Mouse (Mus musculus) bone marrow macrophage, adult 2 months (primary cell): Measurements from ENCODE around the gene Cacna1b.

ENCODE experiments used
- CTCF ChIP-seq: IDR thresholded peaks from 2 replicates; pipeline ENCODE4 v1.5.1; 2012; ENCODE audit warnings: low read depth, mild to moderate bottlenecking, low read length, moderate library complexity
- POLR2A ChIP-seq: IDR thresholded peaks from 2 replicates; pipeline ENCODE4 v1.6.1; 2012; ENCODE audit warnings: mild to moderate bottlenecking, low read depth, low read length, borderline replicate concordance

DNA sequence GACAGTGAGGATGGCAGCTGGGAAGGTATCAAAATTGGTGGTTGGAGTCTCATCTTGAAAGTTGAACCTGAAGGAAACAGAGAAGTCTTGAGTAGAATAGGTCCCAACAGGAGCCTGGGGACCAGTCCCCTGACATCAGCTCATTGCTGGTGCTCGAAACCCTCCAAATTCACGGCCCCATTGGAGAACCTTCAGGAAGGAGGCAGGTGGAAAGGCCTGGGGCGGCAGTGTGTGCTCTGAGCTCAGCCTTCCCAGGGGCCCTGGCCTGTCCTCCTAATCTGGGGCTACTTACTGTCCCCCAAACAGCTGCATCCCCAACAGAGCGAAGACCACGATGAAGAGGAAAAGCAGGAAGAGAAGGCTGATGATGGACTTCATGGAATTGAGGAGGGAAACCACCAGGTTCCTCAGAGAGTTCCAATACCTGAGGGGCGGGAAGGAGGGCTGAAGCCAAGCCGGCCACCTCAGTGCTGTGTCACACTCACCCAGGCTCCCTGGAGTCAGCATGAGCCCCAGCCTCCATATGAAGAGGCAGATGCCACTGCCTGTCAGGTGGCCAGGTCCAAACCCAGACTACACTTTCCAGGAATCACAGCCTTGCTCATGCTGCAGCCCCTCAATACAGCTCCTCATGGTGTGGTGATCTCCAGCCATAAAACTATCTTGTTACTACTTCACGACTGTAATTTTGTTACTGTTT lies 65.5 kb downstream of the Cacna1b start:
- TF ChIP-seq CTCF (no peak), POLR2A (no peak)
